Comparison of ENCODE assay signal across 17 mouse cellular contexts in the genomic region with DNA sequence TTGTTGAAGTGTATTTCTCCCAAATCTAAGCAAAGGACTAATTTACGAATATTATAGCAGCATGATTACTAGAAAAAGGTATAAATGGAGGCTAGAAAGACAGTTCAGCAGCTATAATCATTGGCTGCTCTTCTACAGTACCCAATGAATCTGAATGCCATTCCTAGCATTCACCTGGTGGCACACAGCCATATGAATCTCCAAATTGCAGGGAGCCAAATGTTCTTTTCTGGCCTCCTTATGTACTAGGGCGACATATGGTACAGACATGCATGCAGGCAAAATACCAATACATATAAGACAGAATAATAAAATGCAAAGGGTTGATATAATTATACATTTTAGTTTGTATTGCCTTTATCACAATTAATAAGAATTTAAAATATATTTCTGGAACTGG.
"Had no signal": no experiment of that assay in that cellular context is flagged by ENCODE, and none has a peak within 500 bp of the region (broad histone marks: within the 10 kb centered on the region; RNA-seq: fewer than 3 reads in every experiment).

No protein-coding gene starts in this region.

- H3K27me3 ChIP-seq: limb, embryonic 15.5 days; liver, embryonic 12.5 days; megakaryocyte, embryonic 14.5 days; neural tube, embryonic 13.5 days; stomach, embryonic 15.5 days had no signal

- ATAC-seq: liver, embryonic 12.5 days; midbrain, embryonic 16.5 days had no signal

- H3K4me3 ChIP-seq: limb, embryonic 15.5 days; liver, embryonic 12.5 days; megakaryocyte, embryonic 14.5 days; neural tube, embryonic 13.5 days; stomach, embryonic 15.5 days had no signal

- H3K4me1 ChIP-seq: limb, embryonic 15.5 days; liver, embryonic 12.5 days; megakaryocyte, embryonic 14.5 days; neural tube, embryonic 13.5 days; stomach, embryonic 15.5 days had no signal

- H3K4me2 ChIP-seq: limb, embryonic 15.5 days; liver, embryonic 12.5 days; lung, embryonic 14.5 days; midbrain, embryonic 11.5 days; neural tube, embryonic 13.5 days; stomach, embryonic 15.5 days had no signal

- H3K9me3 ChIP-seq: limb, embryonic 15.5 days; liver, embryonic 12.5 days; megakaryocyte, embryonic 14.5 days; neural tube, embryonic 13.5 days; stomach, embryonic 15.5 days had no signal

- H3K36me3 ChIP-seq: limb, embryonic 15.5 days; liver, embryonic 12.5 days; neural tube, embryonic 13.5 days; stomach, embryonic 15.5 days had no signal

- DNase-seq: kidney, postnatal 36 days; layer of hippocampus, adult 9-11 months; layer of hippocampus, postnatal 36 days; lung, embryonic 14.5 days; lung, postnatal 14 days; retina, postnatal 1 day; right cerebral cortex, postnatal 4 days; thymus, adult 2 months; thymus, postnatal 25 days had no signal

- H3K9ac ChIP-seq: limb, embryonic 15.5 days; liver, embryonic 12.5 days; lung, embryonic 14.5 days; neural tube, embryonic 13.5 days; stomach, embryonic 15.5 days had no signal

- H3K27ac ChIP-seq: limb, embryonic 15.5 days; liver, embryonic 12.5 days; macrophage; neural tube, embryonic 13.5 days; stomach, embryonic 15.5 days had no signal
